In genomic region chr9:120502013-120502412, GRCm38 (mm10) we compare ENCODE assay signal across 9 mouse cellular contexts. TPM values are rescaled to one million over a fixed set of nuclear protein-coding genes. Genes with fewer than 3 reads are reported as not detected.
DNase-seq lines count a peak whose midpoint lies in the region; ATAC-seq and TF ChIP-seq lines count a peak whose summit lies in the region.
"Had no signal": no experiment of that assay in that cellular context is flagged by ENCODE, and none has a peak within 500 bp of the region (broad histone marks: within the 10 kb centered on the region; RNA-seq: fewer than 3 reads in every experiment).

No protein-coding gene starts in this region.

- H3K9ac ChIP-seq in heart, embryonic 13.5 days, result no peak overlapping the region
- 0 out of 2 replicates have a peak overlapping the region, but pooled peaks have one; percentile 9 for H3K9ac ChIP-seq in liver, embryonic 14.5 days (replicated peaks)
- no peak overlapping the region for H3K9ac ChIP-seq in neural tube, embryonic 13.5 days
- H3K9ac ChIP-seq: heart, embryonic 15.5 days had no signal

- TF ChIP-seq CTCF in liver, embryonic 14.5 days (IDR thresholded peaks at IDR 0.05; ENCODE audit: low read depth), result peak; percentile 91

- ATAC-seq in CD4-positive, CD25-positive, alpha-beta regulatory T cell, adult 4 months, result peak; percentile 74
- no peak for ATAC-seq in heart, embryonic 13.5 days (ENCODE audit: extremely low read depth, insufficient number of reproducible peaks, low FRiP score, low TSS enrichment)
- ATAC-seq in liver, embryonic 14.5 days (ENCODE audit: insufficient read depth), result peak; percentile 13; the same call in 1 of the 2 replicates
- ATAC-seq in neural tube, embryonic 13.5 days (ENCODE audit: low read depth), result 0 out of 2 replicates have a peak, but pooled peaks have one; percentile 47

- no peak overlapping the region for H3K4me3 ChIP-seq in heart, embryonic 13.5 days
- no peak overlapping the region for H3K4me3 ChIP-seq in liver, embryonic 14.5 days (ENCODE audit: insufficient read depth in 1 of 2, low read depth in 2 of 2, low read length in 2 of 2)
- no peak overlapping the region for H3K4me3 ChIP-seq in neural tube, embryonic 13.5 days
- H3K4me3 ChIP-seq: heart, embryonic 15.5 days had no signal

- H3K27me3 ChIP-seq in heart, embryonic 13.5 days (replicated peaks), result peaks cover 5% of the 10 kb centered on the region; the same call in 1 of the 2 replicates
- no peaks in the 10 kb centered on the region for H3K27me3 ChIP-seq in liver, embryonic 14.5 days (ENCODE audit: control insufficient read depth, insufficient read depth, low read length)
- no peaks in the 10 kb centered on the region for H3K27me3 ChIP-seq in neural tube, embryonic 13.5 days
- H3K27me3 ChIP-seq: heart, embryonic 15.5 days had no signal

- H3K9me3 ChIP-seq in heart, embryonic 13.5 days, result peaks cover 8% of the 10 kb centered on the region
- no peaks in the 10 kb centered on the region; the same call in 1 of the 2 replicates for H3K9me3 ChIP-seq in liver, embryonic 14.5 days (ENCODE audit: control insufficient read depth, low read length)
- no peaks in the 10 kb centered on the region; the same call in 1 of the 2 replicates for H3K9me3 ChIP-seq in neural tube, embryonic 13.5 days
- H3K9me3 ChIP-seq: heart, embryonic 15.5 days had no signal

- H3K4me2 ChIP-seq in heart, embryonic 13.5 days, result peak overlapping the region; percentile 42
- H3K4me2 ChIP-seq in liver, embryonic 14.5 days (ENCODE audit: low read depth), result no peak overlapping the region
- no peak overlapping the region for H3K4me2 ChIP-seq in neural tube, embryonic 13.5 days
- H3K4me2 ChIP-seq: heart, embryonic 15.5 days had no signal

- peak; percentile 55 to 90 for DNase-seq in adrenal gland, adult (ENCODE audit: inconsistent age in 2 of 2, low spot score in 1 of 2)
- DNase-seq in embryo, embryonic 11 days, result peak; percentile 89
- peak; percentile 64 to 90 for DNase-seq in kidney, postnatal 25 days
- DNase-seq in liver, embryonic 14.5 days (ENCODE audit: low read depth in 3 of 3, low spot score in 3 of 3), result peak; percentile 68 to 75 (median 72)
- DNase-seq in thymus, postnatal 0 days (ENCODE audit: low spot score), result peak; percentile 88

- peaks cover 1% of the 10 kb centered on the region; the same call in 1 of the 2 replicates for H3K4me1 ChIP-seq in heart, embryonic 13.5 days
- H3K4me1 ChIP-seq in liver, embryonic 14.5 days (replicated peaks; ENCODE audit: control insufficient read depth in 2 of 2, insufficient read depth in 2 of 2, low read length in 1 of 2), result peaks cover 0 to 2% of the 10 kb centered on the region in 2 experiments; a peak in 2 of 4 replicates
- H3K4me1 ChIP-seq in neural tube, embryonic 13.5 days (replicated peaks), result peaks cover 6% of the 10 kb centered on the region; the same call in 1 of the 2 replicates

- H3K36me3 ChIP-seq in heart, embryonic 13.5 days, result no peaks in the 10 kb centered on the region
- no peaks in the 10 kb centered on the region for H3K36me3 ChIP-seq in liver, embryonic 14.5 days (replicated peaks; ENCODE audit: control insufficient read depth, insufficient read depth, low read depth)
- H3K36me3 ChIP-seq in neural tube, embryonic 13.5 days, result no peaks in the 10 kb centered on the region
- H3K36me3 ChIP-seq: heart, embryonic 15.5 days had no signal

- TF ChIP-seq EP300 in liver, embryonic 14.5 days (IDR thresholded peaks at IDR 0.05; ENCODE audit: low read depth), result no peak

- WGBS in heart, embryonic 13.5 days, result 7% methylated on average over 8 of the region's 8 CpGs
- 7% methylated on average over 8 of the region's 8 CpGs for WGBS in liver, embryonic 14.5 days (ENCODE audit: insufficient replicate concordance)
- WGBS in neural tube, embryonic 13.5 days, result 9% methylated on average over 8 of the region's 8 CpGs

- no peak overlapping the region for H3K27ac ChIP-seq in heart, embryonic 13.5 days (replicated peaks)
- no peak overlapping the region for H3K27ac ChIP-seq in liver, embryonic 14.5 days
- H3K27ac ChIP-seq in neural tube, embryonic 13.5 days (replicated peaks), result no peak overlapping the region
- H3K27ac ChIP-seq: heart, embryonic 15.5 days had no signal

RNA-seq across cellular contexts. Expression of gene Eif1b, which starts 10.0 kb away (rescaled TPM):
- 10 to 100 TPM; 71.8 to 88.3 TPM for polyA plus RNA-seq in CD4-positive, CD25-positive, alpha-beta regulatory T cell, adult 4 months (2017; shearing (Covaris generic))
- 125 and 143 TPM in 2 replicates for polyA plus RNA-seq in heart, embryonic 13.5 days (2015; fragmentation: Nextera tagmentation; extraction: Ambion mirVana)
- polyA plus RNA-seq in liver, embryonic 14.5 days (2012; rRNA removed), result 20.8 and 30.6 TPM in 2 replicates
- 70.0 and 71.4 TPM in 2 replicates for polyA plus RNA-seq in liver, embryonic 14.5 days (2014; fragmentation: Nextera tagmentation; extraction: Ambion mirVana)
- 342 and 351 TPM in 2 replicates for polyA plus RNA-seq in neural tube, embryonic 13.5 days (2015; fragmentation: Nextera tagmentation; extraction: Ambion mirVana)
- 262 and 286 TPM in 2 replicates for polyA plus RNA-seq in thymus, postnatal 0 days (2015; fragmentation: Nextera tagmentation; extraction: Ambion mirVana)

RNA-seq across cellular contexts. Expression of gene Entpd3, which starts 37.6 kb away (rescaled TPM):
- not detected for polyA plus RNA-seq in CD4-positive, CD25-positive, alpha-beta regulatory T cell, adult 4 months (2017; shearing (Covaris generic))
- 0.40 and 0.55 TPM in 2 replicates for polyA plus RNA-seq in heart, embryonic 13.5 days (2015; fragmentation: Nextera tagmentation; extraction: Ambion mirVana)
- polyA plus RNA-seq in liver, embryonic 14.5 days (2012; rRNA removed), result 0.01 and 0.02 TPM in 2 replicates
- not detected in 2 replicates for polyA plus RNA-seq in liver, embryonic 14.5 days (2014; fragmentation: Nextera tagmentation; extraction: Ambion mirVana)
- 1.2 and 1.5 TPM in 2 replicates for polyA plus RNA-seq in neural tube, embryonic 13.5 days (2015; fragmentation: Nextera tagmentation; extraction: Ambion mirVana)
- 0.24 and 0.34 TPM in 2 replicates for polyA plus RNA-seq in thymus, postnatal 0 days (2015; fragmentation: Nextera tagmentation; extraction: Ambion mirVana)
